Mouse (Mus musculus) liver, adult (tissue): Measurements from ENCODE around the gene Slc5a11.

Experiments used
- GATA4 ChIP-seq: IDR thresholded peaks from 2 replicates; pipeline ENCODE4 v1.6.1; 2014; ENCODE audit warnings: mild to moderate bottlenecking, low read length; ENCODE audit not compliant: insufficient replicate concordance

Gene Slc5a11

GRCm38 (mm10) chr7:123293898-123294297, 79.3 kb downstream of the Slc5a11 start:
- no peak for TF ChIP-seq GATA4

- TF ChIP-seq GATA4: no peak
These were observed 80.8 kb downstream of the Slc5a11 start for GRCm38 (mm10) chr7:123295423-123295822.

- TF ChIP-seq GATA4: no peak
These were observed 81.5 kb downstream of the Slc5a11 start for GRCm38 (mm10) chr7:123296097-123296496.

GRCm38 (mm10) chr7:123298225-123298624, 83.6 kb downstream of the Slc5a11 start:
- TF ChIP-seq GATA4: no peak

- no peak for TF ChIP-seq GATA4
These were observed 85.7 kb downstream of the Slc5a11 start for GRCm38 (mm10) chr7:123300258-123300657.

GRCm38 (mm10) chr7:123305397-123305796, 90.8 kb downstream of the Slc5a11 start:
- TF ChIP-seq GATA4: no peak

- no peak for TF ChIP-seq GATA4
These were observed 92.7 kb downstream of the Slc5a11 start for GRCm38 (mm10) chr7:123307236-123307635.

GRCm38 (mm10) chr7:123307887-123308558, 93.4 kb downstream of the Slc5a11 start:
- no peak for TF ChIP-seq GATA4

- TF ChIP-seq GATA4: no peak
These were observed 97.3 kb downstream of the Slc5a11 start for GRCm38 (mm10) chr7:123311836-123312235.

- no peak for TF ChIP-seq GATA4
These were observed 98.2 kb downstream of the Slc5a11 start for GRCm38 (mm10) chr7:123312738-123313137.

- TF ChIP-seq GATA4: no peak
These were observed 108.0 kb downstream of the Slc5a11 start for GRCm38 (mm10) chr7:123322452-123323121.
